Comparison of ENCODE assay signal across 8 mouse cellular contexts in the genomic region with DNA sequence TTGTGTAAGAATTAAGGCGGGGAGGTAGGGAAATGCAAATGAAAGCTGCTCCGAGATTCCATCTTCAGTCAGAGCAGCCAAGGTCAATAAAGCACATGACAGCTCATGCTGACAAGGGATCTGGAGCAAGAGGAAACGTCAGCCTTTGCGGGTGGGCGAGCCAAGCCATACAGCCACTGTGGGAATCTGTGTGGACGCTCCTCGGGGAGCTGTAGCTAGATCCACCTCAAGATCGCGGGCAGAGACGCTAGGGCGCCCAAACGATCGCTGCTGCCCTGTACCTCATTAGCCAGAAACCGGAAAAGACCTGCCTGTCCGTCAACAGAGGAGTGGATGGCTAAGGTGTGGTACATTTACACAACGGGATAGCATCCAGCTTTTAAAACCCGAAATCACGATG. TPM values are rescaled to one million over a fixed set of nuclear protein-coding genes. Genes with fewer than 3 reads are reported as not detected.
DNase-seq lines count a peak whose midpoint lies in the region; ATAC-seq lines count a peak whose summit lies in the region.

No protein-coding gene starts in this region.

- H3K4me3 ChIP-seq in embryonic facial prominence, embryonic 11.5 days (ENCODE audit: low read depth, low read length), result peak overlapping the region; percentile 16
- H3K4me3 ChIP-seq in hindbrain, embryonic 14.5 days (replicated peaks; ENCODE audit: low read length), result peak overlapping the region; percentile 31
- peak overlapping the region; percentile 29 for H3K4me3 ChIP-seq in liver, embryonic 13.5 days (replicated peaks)
- H3K4me3 ChIP-seq in stomach, embryonic 16.5 days (replicated peaks; ENCODE audit: low read length), result peak overlapping the region; percentile 36

- no peak overlapping the region for H3K27ac ChIP-seq in embryonic facial prominence, embryonic 11.5 days (replicated peaks; ENCODE audit: low read depth, low read length)
- H3K27ac ChIP-seq in hindbrain, embryonic 14.5 days, result no peak overlapping the region
- H3K27ac ChIP-seq in liver, embryonic 13.5 days, result no peak overlapping the region
- H3K27ac ChIP-seq in stomach, embryonic 16.5 days (ENCODE audit: low read length), result no peak overlapping the region

- peak overlapping the region; percentile 15; the same call in 1 of the 2 replicates for H3K9ac ChIP-seq in embryonic facial prominence, embryonic 11.5 days (replicated peaks; ENCODE audit: low read length)
- H3K9ac ChIP-seq in hindbrain, embryonic 14.5 days, result peak overlapping the region; percentile 55
- no peak overlapping the region for H3K9ac ChIP-seq in liver, embryonic 13.5 days
- H3K9ac ChIP-seq in stomach, embryonic 16.5 days (ENCODE audit: low read length), result peak overlapping the region; percentile 52; the same call in 1 of the 2 replicates

- WGBS in embryonic facial prominence, embryonic 11.5 days, result under 1% methylated on average over 18 of the region's 18 CpGs
- WGBS in hindbrain, embryonic 14.5 days, result 1% methylated on average over 18 of the region's 18 CpGs
- 5% methylated on average over 18 of the region's 18 CpGs for WGBS in liver, embryonic 13.5 days (ENCODE audit: insufficient replicate concordance)
- WGBS in stomach, embryonic 16.5 days, result 3% methylated on average over 18 of the region's 18 CpGs

- H3K4me2 ChIP-seq in embryonic facial prominence, embryonic 11.5 days (ENCODE audit: low read depth, low read length), result peak overlapping the region; percentile 37
- H3K4me2 ChIP-seq in hindbrain, embryonic 14.5 days (replicated peaks), result peak overlapping the region; percentile 64
- peak overlapping the region; percentile 55 for H3K4me2 ChIP-seq in liver, embryonic 13.5 days
- H3K4me2 ChIP-seq in stomach, embryonic 16.5 days (ENCODE audit: low read depth, low read length), result peak overlapping the region; percentile 64

- H3K36me3 ChIP-seq in embryonic facial prominence, embryonic 11.5 days (replicated peaks; ENCODE audit: control insufficient read depth, insufficient read depth, low read depth, low read length), result no peaks in the 10 kb centered on the region
- no peaks in the 10 kb centered on the region for H3K36me3 ChIP-seq in hindbrain, embryonic 14.5 days (replicated peaks; ENCODE audit: control insufficient read depth, insufficient read depth)
- no peaks in the 10 kb centered on the region for H3K36me3 ChIP-seq in liver, embryonic 13.5 days
- no peaks in the 10 kb centered on the region for H3K36me3 ChIP-seq in stomach, embryonic 16.5 days (ENCODE audit: control insufficient read depth, insufficient read depth, low read length)

- 0 out of 2 replicates have a peak, but pooled peaks cover 2% of the 10 kb centered on the region for H3K4me1 ChIP-seq in embryonic facial prominence, embryonic 11.5 days (ENCODE audit: control insufficient read depth, insufficient read depth, low read length)
- peaks cover 16% of the 10 kb centered on the region for H3K4me1 ChIP-seq in hindbrain, embryonic 14.5 days (replicated peaks; ENCODE audit: control insufficient read depth, insufficient read depth, low read length)
- H3K4me1 ChIP-seq in liver, embryonic 13.5 days (replicated peaks), result peaks cover 19% of the 10 kb centered on the region
- peaks cover 12% of the 10 kb centered on the region for H3K4me1 ChIP-seq in stomach, embryonic 16.5 days (ENCODE audit: control insufficient read depth, insufficient read depth, low read length)

- H3K9me3 ChIP-seq in embryonic facial prominence, embryonic 11.5 days (replicated peaks; ENCODE audit: control insufficient read depth, low read length), result no peaks in the 10 kb centered on the region
- no peaks in the 10 kb centered on the region for H3K9me3 ChIP-seq in hindbrain, embryonic 14.5 days (ENCODE audit: control insufficient read depth, low read length)
- H3K9me3 ChIP-seq in liver, embryonic 13.5 days (replicated peaks), result no peaks in the 10 kb centered on the region
- H3K9me3 ChIP-seq in stomach, embryonic 16.5 days (replicated peaks; ENCODE audit: control insufficient read depth, low read length), result no peaks in the 10 kb centered on the region

- no peaks in the 10 kb centered on the region for H3K27me3 ChIP-seq in embryonic facial prominence, embryonic 11.5 days (ENCODE audit: control insufficient read depth, insufficient read depth, low read length)
- no peaks in the 10 kb centered on the region for H3K27me3 ChIP-seq in hindbrain, embryonic 14.5 days (ENCODE audit: control insufficient read depth, insufficient read depth, low read length)
- H3K27me3 ChIP-seq in liver, embryonic 13.5 days, result peaks cover 40% of the 10 kb centered on the region
- H3K27me3 ChIP-seq in stomach, embryonic 16.5 days (ENCODE audit: control insufficient read depth, insufficient read depth, low read length), result no peaks in the 10 kb centered on the region

- no peak for ATAC-seq in embryonic facial prominence, embryonic 11.5 days (replicated peaks; ENCODE audit: insufficient number of reproducible peaks, low FRiP score, low TSS enrichment, low read depth)
- peak; percentile 32; the same call in 1 of the 2 replicates for ATAC-seq in hindbrain, embryonic 14.5 days (ENCODE audit: low FRiP score)
- no peak for ATAC-seq in liver, embryonic 13.5 days (ENCODE audit: low read depth)
- ATAC-seq in stomach, embryonic 16.5 days (ENCODE audit: insufficient read depth, low FRiP score), result no peak
- no peak for ATAC-seq in inflammation-experienced regulatory T-cells, adult 6 months

- peak; percentile 44 to 48 for DNase-seq in heart, adult 18-20 months
- DNase-seq in heart, adult 8-10 months (ENCODE audit: low spot score), result no peak
- no peak for DNase-seq in embryonic facial prominence, embryonic 11.5 days (ENCODE audit: low spot score)
- no peak for DNase-seq in hindbrain, embryonic 14.5 days (ENCODE audit: low spot score)
- DNase-seq in liver, embryonic 13.5 days, result no peak
- DNase-seq in right cerebral cortex, postnatal 14 days, result no peak

RNA-seq across cellular contexts. Expression of gene Abcc4, which starts 7.4 kb away (rescaled TPM):
- total RNA-seq in heart, adult 18-20 months (2021), result 10 to 100 TPM in 1 of 2 experiments, 1 to 10 TPM in 1; 8.3 to 10.5 TPM
- total RNA-seq in heart, adult 8-10 months (2022), result 1 to 10 TPM; 7.4 to 9.9 (median 8.5) TPM
- 2.9 and 3.6 TPM in 2 replicates for polyA plus RNA-seq in embryonic facial prominence, embryonic 11.5 days (2014; fragmentation: Nextera tagmentation; extraction: Ambion mirVana)
- 2.6 TPM in 2 replicates for polyA plus RNA-seq in hindbrain, embryonic 14.5 days (2014; fragmentation: Nextera tagmentation; extraction: Ambion mirVana)
- 1.7 and 2.4 TPM in 2 replicates for polyA plus RNA-seq in liver, embryonic 13.5 days (2015; fragmentation: Nextera tagmentation; extraction: Ambion mirVana)
- 5.2 and 6.1 TPM in 2 replicates for polyA plus RNA-seq in stomach, embryonic 16.5 days (2015; fragmentation: Nextera tagmentation; extraction: Ambion mirVana)
- 1 to 10 TPM; 7.2 to 9.6 (median 8.2) TPM for polyA plus RNA-seq in inflammation-experienced regulatory T-cells, adult 6 months (2017; shearing (Covaris generic))

Comparison
In these comparisons a context has a peak if more than half of its experiments do, and no peak if none do; other contexts are left out.
1. DNase-seq: peak in heart, adult 18-20 months (2 of 2); none in heart, adult 8-10 months (single experiment), embryonic facial prominence, embryonic 11.5 days (single experiment), hindbrain, embryonic 14.5 days (single experiment), liver, embryonic 13.5 days (single experiment) and right cerebral cortex, postnatal 14 days (single experiment).
2. Peak in every context shown above with its lines, with median percentiles within 50 percentile points of each other: H3K4me2 ChIP-seq and H3K4me3 ChIP-seq.